Mouse (Mus musculus) embryonic fibroblast, embryonic 13.5 days (primary cell): ENCODE measurements at regions not wholly inside any gene's neighbourhood (a gene's known extent, or its start where the extent isn't known, plus 50 kb on each side); places are given as distances from the start of the nearest gene placed in this dataset.

Source experiments
- CTCF ChIP-seq: IDR thresholded peaks from 2 replicates; pipeline ENCODE4 v1.5.1; 2011; ENCODE audit warnings: mild to moderate bottlenecking, control low read depth, low read length, moderate library complexity, borderline replicate concordance; ENCODE audit not compliant: insufficient read depth
- POLR2A ChIP-seq: IDR thresholded peaks from 2 replicates; pipeline ENCODE4 v1.6.1; 2011; ENCODE audit warnings: low read depth, mild to moderate bottlenecking, control low read depth, low read length, moderate library complexity

DNA sequence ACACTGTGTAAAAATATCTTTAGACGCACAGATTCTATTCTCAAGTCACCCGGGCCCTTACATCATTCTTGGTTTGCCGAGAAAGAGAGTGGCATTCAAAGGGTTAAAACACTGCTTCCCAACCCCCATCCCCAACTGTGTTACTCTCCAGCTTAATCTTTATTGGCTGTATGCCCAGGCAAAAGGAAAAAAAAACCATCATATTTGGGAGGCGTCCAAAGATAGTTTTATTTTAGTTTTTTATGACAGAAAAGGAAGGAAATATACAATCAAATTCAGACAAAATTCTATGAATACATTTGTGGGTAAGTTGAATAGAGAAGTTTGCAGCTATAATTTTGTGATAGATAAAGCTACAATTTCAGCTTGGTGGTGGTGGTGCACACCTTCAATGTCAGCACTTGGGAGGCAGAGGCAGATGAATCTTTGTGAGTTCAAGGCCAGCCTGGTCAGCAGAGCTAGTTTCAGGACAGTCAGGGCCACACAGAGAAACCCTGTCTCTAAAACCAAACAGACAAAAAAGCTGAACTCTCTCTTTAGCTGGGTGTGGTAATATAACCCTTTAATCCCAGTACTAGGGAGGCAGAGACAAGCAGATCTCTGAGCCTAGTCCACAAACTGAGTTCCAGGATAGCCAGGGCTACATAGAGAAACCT lies 98.2 kb upstream of the Slc38a2 start:
- TF ChIP-seq CTCF (no peak), POLR2A (no peak)
